Mouse (Mus musculus) kidney, adult 9 months (tissue): ENCODE data around the gene Rbp7.
"Not testable (repeated sequence)": the region's sequence is repeated elsewhere in the genome, so short reads cannot be mapped to it uniquely, and the experiment has no call there.

Experiments
- DNase-seq: peaks from one replicate; pipeline ENCODE4 v3.0.0; 2022

The Rbp7 gene

DNA sequence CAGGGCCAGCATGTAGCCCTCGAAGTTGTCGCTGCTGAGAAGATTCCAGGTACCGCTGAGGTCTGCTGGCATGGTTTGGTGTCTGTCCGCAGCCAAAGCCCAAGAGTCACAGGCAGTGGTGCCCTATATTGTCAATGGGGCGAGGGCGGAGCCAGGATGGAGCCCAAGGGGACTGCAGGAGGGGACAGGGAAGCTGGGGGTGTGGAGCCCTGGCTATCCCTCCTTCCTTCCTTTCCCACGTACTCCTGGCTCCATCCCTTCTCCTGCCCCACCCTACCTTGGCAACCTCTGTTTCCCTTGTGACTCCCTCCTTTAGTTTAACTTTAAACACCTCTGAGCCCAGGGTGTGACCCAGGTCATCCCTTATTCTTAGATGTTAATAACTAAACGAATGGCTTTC, at the start of gene Rbp7:
Gene Rbp7 (minus strand): TSS at position 100 of the 400 bp plus-strand sequence.
- DNase-seq: peak; percentile 51

DNA sequence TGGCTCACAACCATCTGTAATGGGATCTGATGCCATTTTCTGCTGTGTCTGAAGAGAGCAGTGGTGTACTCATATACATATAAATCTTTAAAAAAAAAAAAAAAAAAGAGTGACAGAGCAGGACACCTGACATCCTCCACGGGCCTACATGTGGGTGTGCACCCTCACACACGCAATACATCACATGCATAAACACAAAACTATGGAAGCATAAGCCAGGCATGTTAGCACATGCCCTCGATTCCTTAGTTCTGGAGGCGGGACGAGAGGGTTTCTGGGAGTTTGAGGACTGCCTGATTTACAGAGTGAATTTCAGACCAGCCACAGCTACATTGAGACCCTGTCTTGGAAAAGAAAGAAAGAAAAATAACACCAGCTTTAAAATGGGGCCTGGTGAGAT, 49.6 kb upstream of the Rbp7 start:
- no peak for DNase-seq

DNA sequence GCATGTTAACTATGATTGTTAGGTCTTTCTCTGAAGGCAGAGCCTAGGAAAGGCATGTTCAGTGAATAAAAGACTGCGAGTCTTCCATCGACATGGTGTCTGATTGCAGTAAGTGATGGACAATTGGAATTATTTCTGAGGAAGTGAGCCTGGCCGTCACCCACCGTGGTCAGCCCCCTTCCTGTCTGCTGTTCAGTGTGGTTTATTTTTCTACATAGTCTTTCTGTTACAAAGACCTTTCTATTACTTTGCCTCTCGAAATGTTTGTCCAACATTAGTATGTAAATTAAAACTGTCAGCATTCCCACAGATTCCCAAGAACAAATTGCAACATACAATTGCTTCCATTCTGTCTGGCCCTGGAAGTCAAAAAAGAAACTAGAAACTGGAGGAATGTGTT, 45.0 kb upstream of the Rbp7 start:
- no peak for DNase-seq

DNA sequence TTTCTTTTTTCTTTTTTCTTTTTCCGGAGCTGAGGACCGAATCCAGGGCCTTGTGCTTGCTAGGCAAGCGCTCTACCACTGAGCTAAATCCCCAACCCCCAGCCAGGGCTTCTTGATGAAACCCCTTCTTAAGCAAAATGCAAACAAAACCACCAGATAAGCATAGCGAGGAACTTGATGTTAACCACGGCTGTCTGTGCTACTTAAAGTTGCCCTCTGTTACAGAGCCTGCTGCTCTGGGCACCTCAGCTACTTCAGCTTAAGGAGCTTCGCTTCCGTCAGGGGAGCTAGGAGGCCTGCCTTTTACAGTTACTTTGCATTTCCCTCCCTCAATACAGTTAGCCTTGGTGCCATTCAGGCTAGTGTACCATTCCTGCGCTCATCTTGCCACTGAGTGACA, 44.1 kb upstream of the Rbp7 start:
- no peak for DNase-seq

DNA sequence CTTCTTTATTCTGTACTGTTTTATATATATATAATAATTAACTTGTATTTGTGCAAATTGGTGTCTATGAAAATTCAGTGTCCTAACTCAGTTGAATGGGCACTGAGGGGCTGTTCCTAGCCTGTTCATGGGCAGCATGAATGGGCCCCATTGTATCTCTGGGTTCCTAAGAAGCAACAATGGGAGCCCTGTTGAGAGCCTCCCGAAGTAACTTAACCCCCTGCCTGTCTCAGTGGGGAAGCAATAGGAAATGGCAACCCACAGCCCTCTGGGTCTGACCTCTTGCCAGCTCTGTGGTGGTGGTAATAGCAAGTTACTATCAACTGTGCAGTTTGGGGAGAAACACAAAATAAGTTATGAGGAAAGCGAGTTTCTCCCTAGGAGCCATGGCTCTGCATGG, 41.8 kb upstream of the Rbp7 start:
- no peak for DNase-seq

DNA sequence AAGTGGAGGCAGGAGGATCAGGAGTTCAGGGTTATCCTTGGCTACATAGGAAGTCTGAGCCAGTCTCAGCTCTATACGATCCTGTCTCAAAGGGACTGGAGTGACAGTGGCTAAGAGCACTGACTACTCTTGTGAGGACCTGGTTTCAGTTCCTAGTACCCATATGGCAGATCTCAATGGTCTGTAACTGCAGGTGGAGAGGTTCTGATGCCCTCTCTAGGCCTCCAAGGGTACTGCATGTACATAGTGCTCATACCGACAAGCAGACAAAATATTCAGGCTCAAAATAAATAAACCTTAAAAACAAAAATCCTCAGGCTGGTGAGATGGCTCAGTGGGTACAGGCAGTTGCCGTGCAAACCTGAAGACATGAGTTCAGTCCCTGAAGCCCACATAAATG, 36.4 kb upstream of the Rbp7 start:
- no peak for DNase-seq

DNA sequence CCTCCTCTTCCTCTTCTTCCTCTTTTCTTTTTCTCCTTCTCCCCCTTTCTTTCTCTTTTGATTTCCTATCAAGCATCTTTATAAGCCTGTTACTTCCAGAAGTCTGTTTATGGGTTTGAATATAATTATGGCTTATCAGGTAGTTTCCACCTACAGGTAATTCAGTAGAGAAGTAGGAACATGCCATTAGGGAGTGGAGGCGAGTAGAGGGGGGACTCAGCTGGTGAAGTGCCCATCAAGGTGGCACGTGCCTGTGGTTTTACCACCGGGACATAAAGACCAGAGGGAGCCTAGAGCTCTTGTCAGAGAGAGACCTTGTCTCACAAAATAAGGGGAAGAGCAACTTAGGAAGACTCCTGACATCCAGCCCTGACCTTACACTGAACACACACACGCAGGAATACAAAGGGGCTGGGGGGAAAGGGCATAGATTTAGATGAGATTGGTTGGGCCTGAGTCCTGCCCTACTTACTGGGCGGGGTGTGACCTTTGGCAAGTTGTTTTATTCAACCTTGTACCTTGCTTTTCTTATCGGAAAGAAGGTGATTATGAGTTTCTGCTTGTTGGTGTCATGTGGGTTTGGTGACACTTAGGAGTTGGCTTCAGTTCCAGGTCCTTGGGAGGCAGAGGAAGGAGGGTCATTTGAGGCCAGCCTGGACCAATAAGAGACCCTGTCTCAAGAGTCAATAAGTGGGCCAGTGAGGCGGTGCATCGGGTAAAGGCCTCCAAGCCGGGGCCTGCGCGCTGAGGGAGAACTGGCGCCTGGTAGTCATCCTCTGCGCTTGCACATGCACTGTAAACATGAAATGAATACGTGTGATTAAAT, 34.9 kb upstream of the Rbp7 start:
- DNase-seq: no peak

DNA sequence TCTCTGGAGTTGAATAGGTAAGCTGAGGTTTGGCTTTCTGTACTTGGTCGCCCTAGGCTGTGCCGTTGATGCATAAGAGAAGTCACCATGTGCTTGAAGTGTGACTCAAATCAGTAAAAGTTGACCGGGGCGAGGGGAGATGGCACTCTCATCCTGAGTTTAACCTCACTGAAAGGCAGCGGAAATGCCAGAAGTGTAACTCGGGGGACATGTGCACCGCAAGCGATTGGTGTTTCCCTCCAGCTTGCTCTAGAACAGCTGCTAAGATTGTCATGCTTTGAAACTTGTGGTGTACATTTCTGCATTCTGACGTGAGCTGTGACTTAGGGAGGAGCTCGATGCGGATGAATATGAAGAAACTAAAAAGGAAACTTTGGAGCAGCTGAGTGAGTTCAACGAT, 33.0 kb upstream of the Rbp7 start:
- DNase-seq: no peak

DNA sequence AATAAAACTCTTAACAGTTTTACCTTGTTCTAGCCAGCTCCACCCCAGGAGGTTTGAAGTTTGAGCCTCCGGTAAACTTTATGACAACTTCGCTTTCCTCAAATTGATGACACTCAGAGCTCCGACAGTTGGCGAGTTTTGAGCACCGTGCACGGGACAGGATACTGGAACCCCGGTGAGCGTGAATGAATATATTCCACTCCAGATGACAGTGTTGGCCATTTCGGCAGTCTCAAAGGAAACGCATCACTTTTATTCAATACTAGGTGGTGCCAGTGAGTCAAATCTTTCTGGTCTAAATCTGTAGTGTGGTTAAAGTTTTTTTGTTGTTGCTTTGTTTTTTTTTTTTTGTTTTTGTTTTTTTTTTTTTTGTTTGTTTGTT, 31.0 kb upstream of the Rbp7 start:
- DNase-seq: peak; percentile 50

DNA sequence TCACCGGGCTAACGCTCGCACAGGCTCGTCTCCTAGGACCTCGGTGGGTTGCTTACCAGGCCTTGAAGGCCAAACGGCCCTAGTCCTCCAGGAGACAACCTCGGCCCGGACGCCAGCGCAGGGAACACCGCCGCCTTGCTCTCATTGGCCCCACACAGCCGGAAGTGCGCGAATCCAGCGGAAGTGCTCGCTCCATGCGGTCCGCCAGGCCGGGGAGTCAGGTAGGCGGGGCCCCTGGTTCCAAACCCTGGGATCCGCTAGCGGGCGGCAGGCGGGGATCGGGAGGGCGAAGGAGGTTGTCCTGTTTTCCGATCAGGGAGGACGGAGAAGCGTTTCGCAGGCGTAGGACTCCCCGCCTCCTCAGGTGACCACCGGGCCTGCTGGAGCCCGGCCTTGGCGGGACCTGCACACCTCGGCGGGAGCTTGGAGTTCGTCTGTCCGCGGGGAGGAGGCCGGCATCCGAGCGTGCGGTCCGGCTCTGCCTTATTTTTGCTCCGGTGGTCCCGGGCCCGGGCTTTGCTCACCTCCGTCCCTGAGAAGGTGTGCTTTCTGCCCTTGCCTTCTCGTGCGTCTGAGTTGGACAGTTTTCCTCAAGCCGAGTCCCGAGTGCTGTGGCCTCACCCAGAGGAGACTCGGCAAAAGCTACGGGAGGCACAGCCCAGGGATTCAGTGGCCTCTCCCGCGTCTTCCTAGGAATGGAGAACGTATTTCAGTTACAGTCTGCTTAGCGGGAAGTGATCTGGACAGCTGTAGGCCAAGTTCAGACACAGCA, 30.5 kb upstream of the Rbp7 start, which contains the start of the genes Nmnat1 and Lzic:
Gene Nmnat1 (minus strand): TSS at position 150 of the 772 bp plus-strand sequence.
Gene Lzic (plus strand): TSS at position 177 of the 772 bp plus-strand sequence.
- DNase-seq: peak; percentile 95

DNA sequence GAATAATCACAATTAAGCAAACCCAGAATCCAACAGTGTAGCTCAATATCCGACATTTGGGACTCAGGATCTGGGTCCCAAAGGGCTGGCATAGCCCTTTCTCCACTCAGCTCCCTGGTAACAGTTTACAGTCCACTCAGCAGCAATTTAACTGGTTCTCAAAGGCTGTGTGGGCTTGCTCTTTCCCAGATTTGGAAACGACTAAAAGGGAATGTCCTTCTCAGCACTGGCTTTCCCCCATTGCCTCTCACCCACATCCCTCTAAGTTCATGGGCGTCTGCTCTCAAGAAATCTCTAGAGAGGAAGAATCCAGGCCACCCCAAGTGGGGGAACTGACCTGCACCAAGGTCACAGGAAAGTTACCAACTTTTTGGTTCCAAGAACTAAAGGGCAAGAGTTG, 29.8 kb upstream of the Rbp7 start:
- DNase-seq: no peak

DNA sequence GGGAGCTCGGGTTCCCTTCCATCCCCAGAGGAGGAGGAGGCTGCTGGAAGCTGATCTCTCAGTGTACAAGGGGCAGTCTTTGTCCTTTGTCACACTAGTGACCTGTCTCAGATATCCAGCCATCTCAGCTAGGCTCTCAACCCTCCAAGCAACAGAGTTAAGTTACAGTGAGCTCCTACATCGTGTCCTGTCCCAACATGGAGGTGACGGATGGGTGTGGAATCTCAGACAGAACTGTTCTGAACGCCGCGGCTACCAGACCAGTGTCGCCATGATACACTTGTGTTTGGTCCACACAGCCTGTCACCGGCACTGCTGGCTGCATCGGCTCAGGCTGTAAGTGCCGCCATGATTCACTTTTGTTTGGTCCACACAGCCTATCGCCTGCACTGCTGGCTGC, 22.3 kb upstream of the Rbp7 start, which contains the start of gene Tmem274:
Gene Tmem274 (plus strand): TSS at position 301 of the 400 bp plus-strand sequence.
- DNase-seq: no peak

DNA sequence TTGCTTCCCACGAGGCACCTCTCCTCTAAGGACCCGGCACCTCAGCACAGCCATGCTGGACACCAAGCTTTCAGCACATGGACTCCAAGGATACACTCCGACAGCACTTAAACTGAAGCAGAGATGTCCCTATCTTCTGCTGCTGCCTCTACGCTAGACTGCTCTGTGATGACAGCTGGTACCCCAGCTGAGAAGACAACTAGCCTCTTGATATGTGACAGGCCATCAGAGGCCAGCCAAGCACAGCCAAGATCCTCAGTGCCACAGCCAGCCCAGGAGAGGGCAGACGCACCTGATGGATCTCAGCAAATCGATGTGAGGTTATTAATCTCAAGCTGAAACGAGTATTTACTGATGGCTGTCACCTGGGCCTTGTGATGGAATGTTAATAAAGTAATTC, 20.3 kb upstream of the Rbp7 start:
- no peak for DNase-seq

DNA sequence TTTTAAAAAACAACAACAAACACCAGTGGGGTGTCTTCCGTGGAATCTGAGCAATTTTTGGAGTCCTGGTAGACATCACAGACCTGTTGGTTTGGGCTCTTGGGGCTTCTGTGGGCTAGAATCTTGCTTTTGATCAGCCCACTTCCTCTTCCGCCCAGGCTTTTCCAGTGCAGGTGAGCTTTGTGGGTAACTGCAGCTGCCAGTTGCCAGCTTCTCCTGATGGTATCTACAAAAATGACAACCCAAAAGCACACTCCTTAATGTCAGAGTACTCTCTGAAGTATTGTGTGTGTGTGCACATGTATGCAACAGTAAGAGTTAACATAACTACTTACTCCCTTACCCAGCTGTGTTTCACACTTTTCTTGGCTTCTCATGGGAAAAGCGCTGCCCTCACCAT, 14.8 kb upstream of the Rbp7 start:
- no peak for DNase-seq

DNA sequence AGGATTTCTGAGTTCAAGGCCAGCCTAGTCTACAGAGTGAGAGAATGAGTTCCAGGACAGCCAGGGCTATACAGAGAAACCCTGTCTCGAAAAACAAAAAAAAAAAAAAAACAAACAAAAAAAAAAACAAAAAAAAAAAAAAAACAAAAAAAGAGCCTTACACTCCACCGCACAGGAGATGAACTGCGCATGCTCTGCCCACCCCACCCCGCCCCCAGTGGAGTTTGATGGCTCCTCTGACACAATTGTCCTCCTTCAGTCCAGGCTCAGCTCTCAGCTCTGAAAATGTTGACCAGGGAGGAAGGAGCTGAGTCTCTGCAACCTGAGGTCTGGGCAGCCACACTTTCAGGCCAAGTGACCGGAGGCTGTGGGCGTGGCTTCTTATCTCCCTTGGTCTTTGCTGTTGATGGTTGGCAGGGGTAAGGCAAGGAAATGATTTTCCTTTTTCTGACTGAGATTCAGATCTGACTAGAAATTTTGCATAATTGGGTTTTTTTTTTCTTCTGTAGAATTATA, 8.7 kb upstream of the Rbp7 start:
- DNase-seq: no peak

DNA sequence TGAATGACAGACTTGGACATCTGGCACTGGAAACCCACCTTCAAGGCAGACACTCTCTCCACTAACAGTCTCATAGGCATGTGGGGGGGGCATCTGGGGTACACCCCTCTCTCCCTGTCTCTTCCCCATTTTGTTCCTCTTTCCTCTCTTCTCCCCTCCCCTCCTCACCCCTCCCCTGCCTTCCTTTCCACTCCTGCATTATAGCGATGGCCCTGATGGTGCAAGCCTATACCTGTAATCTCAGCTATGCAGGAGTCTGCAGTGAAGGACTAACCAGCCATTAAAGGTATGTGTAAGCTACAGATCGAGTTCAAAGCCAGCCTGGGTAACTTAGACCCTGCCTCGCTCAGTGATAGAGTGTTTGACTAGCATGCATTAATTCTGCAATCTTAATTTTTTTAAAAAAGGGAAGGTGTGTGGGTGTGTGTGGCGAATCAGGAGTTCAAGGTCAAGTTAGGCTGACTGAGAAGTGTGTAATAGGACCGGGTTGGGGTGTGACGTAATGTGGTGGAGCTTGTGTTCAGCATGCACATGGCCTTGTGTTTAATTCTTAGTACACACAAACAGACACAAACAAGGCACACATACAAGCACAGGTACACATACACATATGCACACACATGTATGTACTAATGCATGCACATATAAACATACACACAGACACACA, 7.7 kb upstream of the Rbp7 start:
- no peak for DNase-seq

DNA sequence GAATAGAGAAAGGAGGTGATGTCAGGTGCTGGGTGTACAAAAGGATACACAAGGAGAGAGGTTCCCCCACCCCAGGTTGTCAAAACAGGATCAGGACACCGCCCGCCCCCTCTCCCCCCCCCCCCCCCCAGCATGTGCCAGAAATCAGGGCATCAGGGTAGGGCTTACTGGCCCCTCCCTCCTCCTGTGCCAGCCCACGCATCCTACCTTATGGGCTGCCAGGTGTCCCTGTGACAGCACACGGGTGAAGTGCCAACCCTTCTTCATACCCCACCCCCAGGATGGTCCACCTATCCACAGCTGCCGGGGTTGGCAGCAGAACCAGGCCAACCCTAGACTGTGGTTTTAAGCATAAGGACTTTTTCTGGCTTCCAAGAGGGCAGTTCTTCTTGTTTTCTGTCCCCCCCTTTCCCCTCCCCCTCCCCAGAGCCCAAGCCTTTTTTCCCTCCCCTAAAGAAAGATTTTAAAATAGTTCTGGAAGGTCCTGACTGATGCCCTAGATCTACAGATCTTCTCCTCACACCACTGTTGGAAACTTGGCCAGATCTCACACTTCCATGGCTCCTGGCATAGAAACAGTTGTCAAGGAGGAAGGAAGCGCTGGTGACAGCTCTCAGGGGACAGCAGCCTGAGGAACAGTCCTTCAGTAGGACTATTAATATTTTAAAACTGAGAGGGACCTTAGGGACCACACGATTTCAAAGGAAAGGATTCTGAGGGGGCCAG, 7.0 kb upstream of the Rbp7 start:
- DNase-seq: no peak

DNA sequence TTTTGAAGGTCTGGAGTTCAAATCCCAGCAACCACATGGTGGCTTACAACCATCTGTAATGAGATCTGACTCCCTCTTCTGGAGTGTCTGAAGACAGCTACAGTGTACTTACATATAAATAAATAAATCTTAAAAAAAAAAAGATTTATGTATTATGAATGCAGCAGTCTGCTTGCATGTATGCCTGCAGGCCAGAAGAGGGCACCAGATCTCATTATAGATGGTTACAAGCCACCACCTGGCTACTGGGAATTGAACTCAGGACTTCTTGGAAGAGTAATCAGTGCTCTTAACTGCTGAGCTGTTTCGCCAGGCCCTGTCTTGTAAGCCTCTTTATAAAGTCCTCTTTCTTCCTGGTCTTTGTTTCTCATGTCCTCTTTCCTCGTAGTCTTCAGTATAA, 5.7 kb upstream of the Rbp7 start:
- not testable (repeated sequence) for DNase-seq

DNA sequence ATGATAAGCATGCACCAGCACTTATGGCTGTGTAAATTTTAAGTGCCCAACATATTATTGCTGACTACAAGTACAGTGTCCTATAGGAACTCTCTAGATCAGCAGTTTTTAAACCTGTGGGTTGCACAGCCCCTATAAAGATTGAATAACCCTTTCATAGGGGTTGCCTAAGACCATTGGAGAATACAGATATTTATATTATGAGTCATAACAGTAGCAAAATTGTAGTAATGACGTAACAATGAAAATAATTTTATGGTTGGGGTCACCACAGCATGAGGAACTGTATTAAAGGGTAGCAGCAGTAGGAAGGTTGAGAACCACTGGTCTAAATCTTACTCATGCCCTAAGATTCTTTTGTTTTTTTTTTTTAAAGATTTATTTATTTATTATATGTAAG, 4.6 kb upstream of the Rbp7 start:
- no peak for DNase-seq

DNA sequence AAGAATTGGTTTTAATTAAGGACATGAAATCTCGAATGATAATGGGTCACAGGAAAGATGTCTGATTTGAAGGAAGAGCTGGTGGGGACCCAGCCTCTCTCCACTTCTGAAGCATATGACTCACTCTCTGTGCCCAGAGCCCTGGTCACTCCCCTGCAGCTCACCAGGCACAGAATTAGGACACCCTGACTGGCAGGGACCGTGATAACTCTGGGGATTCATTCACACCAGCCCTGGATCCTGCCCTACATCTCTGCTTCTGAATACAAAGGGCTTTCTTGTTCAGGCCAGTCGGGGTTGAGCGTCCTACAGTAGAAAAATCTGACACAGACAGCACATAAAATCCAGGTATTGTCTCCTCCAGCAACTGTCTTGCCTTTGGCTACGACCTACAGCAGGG, 3.7 kb upstream of the Rbp7 start:
- no peak for DNase-seq

DNA sequence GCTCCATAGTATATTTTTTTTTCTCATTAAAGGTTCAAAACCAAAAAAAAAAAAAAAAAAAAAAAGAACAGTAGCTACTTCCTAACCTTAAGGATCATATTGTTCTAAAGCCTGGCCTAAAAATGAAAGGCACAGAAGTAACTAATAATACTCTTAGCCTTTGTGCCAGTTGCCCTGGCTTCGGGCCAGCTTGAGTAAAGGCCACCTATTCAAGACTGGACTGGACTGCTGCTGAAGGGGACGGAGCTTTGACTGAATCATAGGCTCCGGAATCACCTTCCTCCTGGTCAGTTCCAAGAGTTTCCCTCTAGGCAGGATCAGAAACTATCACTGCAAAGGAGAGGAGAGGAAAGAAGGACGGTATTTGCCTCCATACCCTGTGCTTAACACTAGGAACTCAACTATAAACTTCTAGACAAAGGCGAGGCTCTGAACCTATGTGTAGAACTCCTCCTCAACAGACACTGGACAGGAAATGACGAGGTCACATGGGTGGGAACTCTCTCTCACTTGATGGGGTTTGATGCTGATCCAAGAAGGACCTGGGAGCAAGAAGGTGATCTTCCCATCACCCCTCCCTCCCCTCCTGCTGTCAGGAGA, 3.2 kb upstream of the Rbp7 start:
- peak; percentile 75 for DNase-seq

DNA sequence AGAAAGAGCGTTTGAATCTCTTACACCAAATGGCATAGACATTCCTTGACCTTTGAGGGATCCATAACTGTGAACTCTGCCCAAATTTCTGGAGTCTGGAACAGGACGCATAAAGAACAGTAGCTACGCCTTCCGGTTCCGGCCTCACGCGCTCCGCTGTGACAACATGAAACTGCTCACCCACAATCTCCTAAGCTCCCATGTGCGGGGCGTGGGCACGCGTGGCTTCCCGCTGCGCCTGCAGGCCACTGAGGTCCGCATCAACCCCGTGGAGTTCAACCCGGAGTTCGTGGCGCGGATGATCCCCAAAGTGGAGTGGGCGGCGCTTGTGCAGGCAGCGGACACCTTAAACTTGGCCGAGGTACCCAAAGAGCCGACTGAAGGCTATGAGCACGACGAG, 2.4 kb upstream of the Rbp7 start:
- not testable (repeated sequence) for DNase-seq
